23 mouse cellular contexts compared by ENCODE assay signal in genomic region chr1:151677185-151677809, GRCm38 (mm10).
DNase-seq lines count a peak whose midpoint lies in the region; ATAC-seq and TF ChIP-seq lines count a peak whose summit lies in the region.
"Had no signal": no experiment of that assay in that cellular context is flagged by ENCODE, and none has a peak within 500 bp of the region (broad histone marks: within the 10 kb centered on the region; RNA-seq: fewer than 3 reads in every experiment).

No protein-coding gene starts in this region.

- H3K4me3 ChIP-seq in forebrain, embryonic 11.5 days (ENCODE audit: low read depth, low read length) = no peak overlapping the region
- no peak overlapping the region for H3K4me3 ChIP-seq in forebrain, embryonic 13.5 days
- H3K4me3 ChIP-seq in heart, embryonic 14.5 days (ENCODE audit: control insufficient read depth in 1 of 2, insufficient read depth in 1 of 2, low read depth in 1 of 2, low read length in 2 of 2) = peak overlapping the region; percentile 2 to 16; a peak in 1 of 4 replicates
- H3K4me3 ChIP-seq in lung, embryonic 16.5 days (ENCODE audit: low read length) = no peak overlapping the region
- peak overlapping the region; percentile 14; the same call in 1 of the 2 replicates for H3K4me3 ChIP-seq in heart, postnatal 0 days (ENCODE audit: low read depth, low read length)
- no peak overlapping the region for H3K4me3 ChIP-seq in left cerebral cortex, adult 2 months
- H3K4me3 ChIP-seq: forebrain, embryonic 12.5 days; layer of hippocampus, adult 2 months; neural tube, embryonic 15.5 days had no signal

- no peaks in the 10 kb centered on the region for H3K9me3 ChIP-seq in forebrain, embryonic 11.5 days (ENCODE audit: control insufficient read depth, low read length)
- H3K9me3 ChIP-seq in forebrain, embryonic 13.5 days (replicated peaks) = no peaks in the 10 kb centered on the region
- no peaks in the 10 kb centered on the region for H3K9me3 ChIP-seq in heart, embryonic 14.5 days (ENCODE audit: control insufficient read depth, low read length)
- no peaks in the 10 kb centered on the region for H3K9me3 ChIP-seq in lung, embryonic 16.5 days (ENCODE audit: control insufficient read depth, low read length)
- H3K9me3 ChIP-seq in heart, postnatal 0 days (replicated peaks; ENCODE audit: control insufficient read depth, low read length) = no peaks in the 10 kb centered on the region
- H3K9me3 ChIP-seq: forebrain, embryonic 12.5 days; G1E; neural tube, embryonic 15.5 days had no signal

- ATAC-seq in forebrain, embryonic 11.5 days (replicated peaks; ENCODE audit: low FRiP score) = no peak
- no peak for ATAC-seq in forebrain, embryonic 13.5 days
- ATAC-seq in heart, embryonic 14.5 days (ENCODE audit: insufficient number of reproducible peaks, insufficient read depth, low FRiP score, low read depth) = peak; percentile 73
- ATAC-seq in lung, embryonic 16.5 days (ENCODE audit: low read depth) = peak; percentile 39; the same call in 1 of the 2 replicates
- peak; percentile 84 for ATAC-seq in heart, postnatal 0 days (ENCODE audit: insufficient read depth, low read depth)
- ATAC-seq: hindbrain, embryonic 16.5 days had no signal

- DNase-seq in forebrain, embryonic 11.5 days (ENCODE audit: low spot score) = peak; percentile 47
- no peak for DNase-seq in heart, adult 8-10 months (ENCODE audit: low spot score)
- no peak for DNase-seq in lung, postnatal 36 days
- peak; percentile 66 for DNase-seq in heart, postnatal 0 days (ENCODE audit: low spot score)
- DNase-seq in left cerebral cortex, adult 2 months (ENCODE audit: extremely low spot score in 1 of 2, low spot score in 2 of 2) = no peak
- DNase-seq: adrenal gland, postnatal 14 days; cerebellum, adult 9-11 months; gastrocnemius, postnatal 10 days; kidney, adult 18-20 months; kidney, postnatal 10 days; layer of hippocampus, postnatal 36 days; liver; midbrain, embryonic 14.5 days; right cerebral cortex, postnatal 14 days; spleen, adult 18-20 months had no signal

- H3K36me3 ChIP-seq in forebrain, embryonic 11.5 days (ENCODE audit: control insufficient read depth, insufficient read depth, low read length) = no peaks in the 10 kb centered on the region
- no peaks in the 10 kb centered on the region for H3K36me3 ChIP-seq in forebrain, embryonic 13.5 days (ENCODE audit: poor library complexity, severe bottlenecking)
- no peaks in the 10 kb centered on the region for H3K36me3 ChIP-seq in heart, embryonic 14.5 days (ENCODE audit: control insufficient read depth, insufficient read depth, low read length)
- H3K36me3 ChIP-seq in lung, embryonic 16.5 days (ENCODE audit: control insufficient read depth, insufficient read depth, low read length) = no peaks in the 10 kb centered on the region
- H3K36me3 ChIP-seq in heart, postnatal 0 days (replicated peaks; ENCODE audit: control insufficient read depth, insufficient read depth, low read length) = no peaks in the 10 kb centered on the region
- H3K36me3 ChIP-seq: forebrain, embryonic 12.5 days; G1E; neural tube, embryonic 15.5 days had no signal

- no peaks in the 10 kb centered on the region for H3K4me1 ChIP-seq in forebrain, embryonic 11.5 days (replicated peaks; ENCODE audit: control insufficient read depth, insufficient read depth, low read length)
- no peaks in the 10 kb centered on the region for H3K4me1 ChIP-seq in forebrain, embryonic 13.5 days
- peaks cover 16 to 19% of the 10 kb centered on the region in 2 experiments for H3K4me1 ChIP-seq in heart, embryonic 14.5 days (ENCODE audit: control insufficient read depth in 2 of 2, insufficient read depth in 2 of 2, low read length in 2 of 2)
- H3K4me1 ChIP-seq in lung, embryonic 16.5 days (replicated peaks; ENCODE audit: control insufficient read depth, insufficient read depth, low read length) = peaks cover 15% of the 10 kb centered on the region
- peaks cover 21% of the 10 kb centered on the region for H3K4me1 ChIP-seq in heart, postnatal 0 days (ENCODE audit: control insufficient read depth, insufficient read depth)

- H3K27ac ChIP-seq in forebrain, embryonic 11.5 days (ENCODE audit: low read depth, low read length) = no peak overlapping the region
- no peak overlapping the region for H3K27ac ChIP-seq in forebrain, embryonic 13.5 days
- H3K27ac ChIP-seq in heart, embryonic 14.5 days (replicated peaks in 1 of 2; ENCODE audit: control insufficient read depth in 1 of 2, insufficient read depth in 1 of 2, low read depth in 2 of 2, low read length in 2 of 2) = peak overlapping the region; percentile 84 to 94
- 0 out of 2 replicates have a peak overlapping the region, but pooled peaks have one; percentile 5 for H3K27ac ChIP-seq in lung, embryonic 16.5 days (ENCODE audit: low read length)
- H3K27ac ChIP-seq in heart, postnatal 0 days (ENCODE audit: low read depth) = peak overlapping the region; percentile 92
- H3K27ac ChIP-seq in left cerebral cortex, adult 2 months = no peak overlapping the region
- H3K27ac ChIP-seq: forebrain, embryonic 12.5 days; layer of hippocampus, adult 2 months; neural tube, embryonic 15.5 days had no signal

- no peak for TF ChIP-seq CTCF in heart, postnatal 0 days (IDR thresholded peaks at IDR 0.05; ENCODE audit: low read depth)
- no peak for TF ChIP-seq CTCF in left cerebral cortex, adult 2 months (IDR thresholded peaks at IDR 0.05)

- intact Hi-C loops in left cerebral cortex, adult 2 months (cut with DNase I) = no loop called here

- H3K4me2 ChIP-seq in forebrain, embryonic 11.5 days (ENCODE audit: low read depth, low read length, severe bottlenecking) = no peak overlapping the region
- H3K4me2 ChIP-seq in forebrain, embryonic 13.5 days = no peak overlapping the region
- peak overlapping the region; percentile 62 for H3K4me2 ChIP-seq in heart, embryonic 14.5 days (ENCODE audit: low read length)
- no peak overlapping the region for H3K4me2 ChIP-seq in lung, embryonic 16.5 days (ENCODE audit: low read depth, low read length)
- H3K4me2 ChIP-seq in heart, postnatal 0 days (ENCODE audit: low read depth, low read length) = peak overlapping the region; percentile 47
- H3K4me2 ChIP-seq: forebrain, embryonic 12.5 days; neural tube, embryonic 15.5 days had no signal

- TF ChIP-seq EP300 in heart, postnatal 0 days (IDR thresholded peaks at IDR 0.05; ENCODE audit: low read depth) = no peak; the same call in 1 of the 2 replicates

- 42% methylated on average over 3 of the region's 4 CpGs for WGBS in forebrain, embryonic 11.5 days
- WGBS in forebrain, embryonic 13.5 days = 48% methylated on average over 3 of the region's 4 CpGs
- 17% methylated on average over 3 of the region's 4 CpGs for WGBS in heart, embryonic 14.5 days
- 31% methylated on average over 3 of the region's 4 CpGs for WGBS in lung, embryonic 16.5 days
- 34% methylated on average over 3 of the region's 4 CpGs for WGBS in heart, postnatal 0 days

- H3K27me3 ChIP-seq in forebrain, embryonic 11.5 days (ENCODE audit: control insufficient read depth, insufficient read depth, low read length) = no peaks in the 10 kb centered on the region
- H3K27me3 ChIP-seq in forebrain, embryonic 13.5 days = no peaks in the 10 kb centered on the region
- H3K27me3 ChIP-seq in heart, embryonic 14.5 days (ENCODE audit: control insufficient read depth, insufficient read depth, low read length) = no peaks in the 10 kb centered on the region
- no peaks in the 10 kb centered on the region for H3K27me3 ChIP-seq in lung, embryonic 16.5 days (ENCODE audit: control insufficient read depth, insufficient read depth, low read depth, low read length)
- H3K27me3 ChIP-seq in heart, postnatal 0 days (ENCODE audit: control insufficient read depth, insufficient read depth, low read length) = no peaks in the 10 kb centered on the region
- H3K27me3 ChIP-seq: forebrain, embryonic 12.5 days; neural tube, embryonic 15.5 days had no signal

- no peak overlapping the region for H3K9ac ChIP-seq in forebrain, embryonic 11.5 days (ENCODE audit: low read length)
- H3K9ac ChIP-seq in forebrain, embryonic 13.5 days = no peak overlapping the region
- H3K9ac ChIP-seq in heart, embryonic 14.5 days (ENCODE audit: low read length) = peak overlapping the region; percentile 39
- H3K9ac ChIP-seq in lung, embryonic 16.5 days (ENCODE audit: low read length) = no peak overlapping the region
- peak overlapping the region; percentile 15 for H3K9ac ChIP-seq in heart, postnatal 0 days (replicated peaks; ENCODE audit: low read depth, low read length)
- H3K9ac ChIP-seq: forebrain, embryonic 12.5 days; neural tube, embryonic 15.5 days had no signal

Comparison
In these comparisons a context has a peak if more than half of its experiments do, and no peak if none do; other contexts are left out.
1. DNase-seq: peak in forebrain, embryonic 11.5 days (single experiment) and heart, postnatal 0 days (single experiment); none in heart, adult 8-10 months (single experiment), lung, postnatal 36 days (single experiment) and left cerebral cortex, adult 2 months (0 of 2).
2. ATAC-seq: peak in heart, embryonic 14.5 days (single experiment), lung, embryonic 16.5 days (single experiment) and heart, postnatal 0 days (single experiment); none in forebrain, embryonic 11.5 days (single experiment) and forebrain, embryonic 13.5 days (single experiment).
3. H3K27ac ChIP-seq: peak in heart, embryonic 14.5 days (2 of 2), lung, embryonic 16.5 days (single experiment) and heart, postnatal 0 days (single experiment); none in forebrain, embryonic 11.5 days (single experiment), forebrain, embryonic 13.5 days (single experiment) and left cerebral cortex, adult 2 months (single experiment).
4. H3K4me2 ChIP-seq: peak in heart, embryonic 14.5 days (single experiment) and heart, postnatal 0 days (single experiment); none in forebrain, embryonic 11.5 days (single experiment), forebrain, embryonic 13.5 days (single experiment) and lung, embryonic 16.5 days (single experiment).
5. H3K4me3 ChIP-seq: peak in heart, embryonic 14.5 days (2 of 2) and heart, postnatal 0 days (single experiment); none in forebrain, embryonic 11.5 days (single experiment), forebrain, embryonic 13.5 days (single experiment), lung, embryonic 16.5 days (single experiment) and left cerebral cortex, adult 2 months (single experiment).
6. H3K9ac ChIP-seq: peak in heart, embryonic 14.5 days (single experiment) and heart, postnatal 0 days (single experiment); none in forebrain, embryonic 11.5 days (single experiment), forebrain, embryonic 13.5 days (single experiment) and lung, embryonic 16.5 days (single experiment).